10 mouse cellular contexts compared by ENCODE assay signal in genomic region chr6:54431761-54432160, GRCm38 (mm10). TPM values are rescaled to one million over a fixed set of nuclear protein-coding genes. Genes with fewer than 3 reads are reported as not detected.
DNase-seq lines count a peak whose midpoint lies in the region; ATAC-seq and TF ChIP-seq lines count a peak whose summit lies in the region.
"Had no signal": no experiment of that assay in that cellular context is flagged by ENCODE, and none has a peak within 500 bp of the region (broad histone marks: within the 10 kb centered on the region; RNA-seq: fewer than 3 reads in every experiment).

No protein-coding gene starts in this region.

- H3K4me3 ChIP-seq in lung, adult 2 months (replicated peaks; ENCODE audit: extremely low read depth, low read depth, low read length): no peak overlapping the region
- no peak overlapping the region for H3K4me3 ChIP-seq in kidney, embryonic 15.5 days (replicated peaks)

- no peak overlapping the region for H3K9ac ChIP-seq in kidney, embryonic 15.5 days

- peak; percentile 19 for DNase-seq in lung, postnatal 14 days
- DNase-seq in lung, adult 2 months: no peak
- DNase-seq in frontal cortex, adult 2 months (ENCODE audit: extremely low spot score in 1 of 2, low spot score in 1 of 2): peak; percentile 84 to 86
- DNase-seq in layer of hippocampus, postnatal 25 days (ENCODE audit: extremely low spot score in 1 of 2, low spot score in 1 of 2): peak; percentile 46 to 62
- DNase-seq in right cerebral cortex, postnatal 36 days (ENCODE audit: low spot score in 2 of 2): peak; percentile 88 to 92
- DNase-seq in spleen, adult 18-20 months: no peak

- peaks cover 7% of the 10 kb centered on the region for H3K4me1 ChIP-seq in lung, adult 2 months (ENCODE audit: control insufficient read depth, insufficient read depth, low read length)
- peaks cover 30% of the 10 kb centered on the region for H3K4me1 ChIP-seq in kidney, embryonic 15.5 days

- TF ChIP-seq POLR2A in lung, adult 2 months (IDR thresholded peaks at IDR 0.05; ENCODE audit: borderline replicate concordance, extremely low read depth, low read depth, low read length): no peak

- peaks cover 48% of the 10 kb centered on the region for H3K27me3 ChIP-seq in kidney, embryonic 15.5 days

- no peaks in the 10 kb centered on the region for H3K36me3 ChIP-seq in kidney, embryonic 15.5 days
- H3K36me3 ChIP-seq: G1E had no signal

- WGBS in lung, adult 2 months: 77% methylated on average over 10 of the region's 10 CpGs
- WGBS in kidney, embryonic 15.5 days: 75% methylated on average over 10 of the region's 10 CpGs

- TF ChIP-seq CTCF in lung, adult 2 months (IDR thresholded peaks at IDR 0.05; ENCODE audit: insufficient read depth, low read length): no peak

- H3K27ac ChIP-seq in kidney, embryonic 15.5 days: no peak overlapping the region

- H3K9me3 ChIP-seq in kidney, embryonic 15.5 days (replicated peaks): no peaks in the 10 kb centered on the region

- ATAC-seq in kidney, embryonic 15.5 days (replicated peaks; ENCODE audit: low FRiP score): no peak
- no peak for ATAC-seq in activated CD4-positive, CD25-positive, alpha-beta regulatory T cell, adult 4 months

- no peak overlapping the region for H3K4me2 ChIP-seq in kidney, embryonic 15.5 days

RNA-seq across cellular contexts. Expression of gene Wipf3, which starts 2.4 kb away (rescaled TPM):
- polyA plus RNA-seq in lung, adult 2 months (2012; rRNA removed): 4.6 and 5.0 TPM in 2 replicates
- 81.9 and 82.1 TPM in 2 replicates for polyA plus RNA-seq in frontal cortex, adult 2 months (2012; rRNA removed)
- 100 to 1,000 TPM; 315 to 407 TPM for total RNA-seq in layer of hippocampus, postnatal 25 days (2021)
- polyA plus RNA-seq in kidney, embryonic 15.5 days (2015; fragmentation: Nextera tagmentation; extraction: Ambion mirVana): 2.2 and 2.5 TPM in 2 replicates
- not detected for polyA plus RNA-seq in activated CD4-positive, CD25-positive, alpha-beta regulatory T cell, adult 4 months (2017; shearing (Covaris generic))
- total RNA-seq: hematopoietic stem cell, adult 5-6 weeks had no signal
- polyA plus RNA-seq: G1E had no signal

Comparison
In these comparisons a context has a peak if more than half of its experiments do, and no peak if none do; other contexts are left out.
1. DNase-seq: peak in lung, postnatal 14 days (single experiment), frontal cortex, adult 2 months (2 of 2), layer of hippocampus, postnatal 25 days (2 of 2) and right cerebral cortex, postnatal 36 days (2 of 2); none in lung, adult 2 months (single experiment) and spleen, adult 18-20 months (0 of 2).
2. RNA of gene Wipf3, which starts 2.4 kb away (polyA plus RNA-seq): 81.9 to 82.1 TPM in frontal cortex, adult 2 months; 4.6 to 5.0 TPM in lung, adult 2 months, 2.2 to 2.5 TPM in kidney, embryonic 15.5 days and not detected in activated CD4-positive, CD25-positive, alpha-beta regulatory T cell, adult 4 months; every median in the first group is over 10 times any median in the second.